Mouse (Mus musculus) lung, postnatal 0 days (tissue): ENCODE results near the gene Ubald1. TPM values are rescaled to one million over a fixed set of nuclear protein-coding genes. Genes with fewer than 3 reads are reported as not detected.

Experiments
- ATAC-seq: fragments of 200-750 bp; cut with Nextera tagmentation; 2 replicates; pipeline ENCODE4 v1.8.0; 2017; ENCODE audit warnings: moderate library complexity
- DNase-seq: peaks from one replicate; pipeline ENCODE4 v3.0.0-alpha.2; 2016; ENCODE audit warnings: low spot score
- H3K27ac ChIP-seq: fragments of 300-500 bp; sonication (generic); 2 replicates; pipeline ENCODE4 v1.5.1; 2014; ENCODE audit warnings: antibody characterized with exemption, mild to moderate bottlenecking, low read length, mixed read lengths
- H3K27me3 ChIP-seq: fragments of 300-500 bp; sonication (generic); replicated peaks from 2 replicates; pipeline ENCODE4 v1.6.1; 2014; ENCODE audit warnings: low read length, mixed read lengths; ENCODE audit not compliant: insufficient read depth
- H3K36me3 ChIP-seq: fragments of 300-500 bp; sonication (generic); 2 replicates; pipeline ENCODE4 v1.6.1; 2014; ENCODE audit warnings: low read length, mixed read lengths; ENCODE audit not compliant: insufficient read depth
- H3K4me1 ChIP-seq: fragments of 300-500 bp; sonication (generic); 2 replicates; pipeline ENCODE4 v1.6.1; 2014; ENCODE audit warnings: antibody characterized with exemption, low read depth, low read length, mixed read lengths; ENCODE audit not compliant: insufficient read depth
- H3K4me2 ChIP-seq: fragments of 300-500 bp; sonication (generic); replicated peaks from 2 replicates; pipeline ENCODE4 v1.6.1; 2014; ENCODE audit warnings: low read depth, mild to moderate bottlenecking, low read length, moderate library complexity, mixed read lengths
- H3K4me3 ChIP-seq: fragments of 300-500 bp; sonication (generic); 2 replicates; pipeline ENCODE4 v1.5.1; 2014; ENCODE audit warnings: low read depth, low read length
- H3K9ac ChIP-seq: fragments of 300-500 bp; sonication (generic); replicated peaks from 2 replicates; pipeline ENCODE4 v1.6.1; 2014; ENCODE audit warnings: low read depth, mild to moderate bottlenecking
- H3K9me3 ChIP-seq: fragments of 300-500 bp; sonication (generic); 2 replicates; pipeline ENCODE4 v1.6.1; 2016; ENCODE audit warnings: low read length, mixed read lengths
- CTCF ChIP-seq: IDR thresholded peaks from 2 replicates; pipeline ENCODE4 v1.5.1; 2016; ENCODE audit warnings: antibody characterized with exemption, mild to moderate bottlenecking
- EP300 ChIP-seq: IDR thresholded peaks from 2 replicates; pipeline ENCODE4 v1.6.1; 2016; ENCODE audit warnings: antibody characterized with exemption, mild to moderate bottlenecking, control low read depth
- WGBS: fragments of 180-500 bp; shearing (Covaris S2); extraction: QIAGEN DNeasy Blood & Tissue Kit; methylation state at CpG from one replicate; pipeline ENCODE4 v1.1.7; 2014; 5-methylcytosine and 5-hydroxymethylcytosine counted together
- polyA plus RNA-seq: library from polyadenylated mRNA; unstranded; fragments of >200 nt; fragmentation: Nextera tagmentation; extraction: Ambion mirVana; gene quantifications from 2 replicates; pipeline ENCODE4 v1.2.1, GENCODE M21; 2015

The Ubald1 gene
- polyA plus RNA-seq, 1 experiment from 2014 or later: 39.5 TPM

DNA sequence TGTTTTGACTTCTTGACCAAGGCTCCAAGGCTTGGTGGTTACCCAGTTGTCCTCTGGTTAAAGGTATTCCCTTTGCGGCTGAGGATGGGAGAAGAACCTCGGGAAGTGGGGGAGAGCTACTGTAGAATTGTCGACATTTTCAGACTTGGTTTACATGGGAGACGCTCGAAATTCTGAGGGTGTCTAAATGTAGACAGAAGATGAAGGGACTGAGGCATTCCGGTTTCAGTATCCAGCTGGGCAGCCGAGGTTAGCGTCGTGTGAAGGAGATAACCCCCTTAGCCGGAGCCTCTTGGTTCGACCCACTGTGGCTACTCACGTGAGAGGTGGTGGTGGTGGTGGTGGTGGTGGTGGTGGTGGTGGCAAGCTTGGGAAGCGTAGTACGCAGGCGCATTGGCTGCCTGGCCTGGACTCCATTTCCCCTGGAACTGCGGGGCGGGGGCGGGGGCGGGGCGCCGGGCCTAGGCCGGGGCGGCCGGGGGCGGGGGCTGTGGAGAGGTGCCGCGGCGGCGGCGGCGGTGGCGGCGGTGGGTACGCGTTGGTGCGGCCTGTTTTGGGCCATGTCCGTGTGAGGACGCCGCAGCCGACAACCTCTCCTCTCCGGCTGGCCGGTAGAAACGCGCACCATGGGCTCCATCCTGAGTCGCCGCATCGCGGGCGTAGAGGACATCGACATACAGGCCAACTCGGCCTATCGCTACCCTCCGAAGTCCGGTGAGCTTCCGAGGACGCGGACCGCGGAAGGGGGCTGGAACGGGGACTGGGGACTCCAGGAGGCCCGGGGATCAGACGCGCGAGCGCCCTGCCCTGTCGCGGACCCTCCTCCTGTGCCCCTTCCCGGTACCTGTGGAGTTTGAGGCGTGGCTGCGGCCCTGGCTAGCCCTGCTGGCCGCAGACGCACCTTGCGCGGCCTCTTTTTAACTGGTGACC, 5.9 kb upstream of the Ubald1 start, which contains the start of gene Mgrn1:
Gene Mgrn1, plus strand, starts transcription at position 490 of the 930 bp plus-strand sequence.
- Histone ChIP-seq H3K4me1 (peaks cover 22% of the 10 kb centered on the region), H3K27me3 (no peaks in the 10 kb centered on the region), H3K27ac (peak within 1 kb of the TSS; percentile 94), H3K9me3 (no peaks in the 10 kb centered on the region), H3K4me3 (peak within 1 kb of the TSS; percentile 76), H3K9ac (peak within 1 kb of the TSS; percentile 91), H3K4me2 (peak within 1 kb of the TSS; percentile 88), H3K36me3 (no peaks in the 10 kb centered on the region)
- DNase-seq: peak; percentile 96
- 2% methylated on average over 64 of the region's 74 CpGs for WGBS
- ATAC-seq: peak; percentile 87
- peak; percentile 6; the same call in 1 of the 2 replicates for TF ChIP-seq CTCF
- TF ChIP-seq EP300: 0 out of 2 replicates have a peak, but pooled peaks have one; percentile 43

DNA sequence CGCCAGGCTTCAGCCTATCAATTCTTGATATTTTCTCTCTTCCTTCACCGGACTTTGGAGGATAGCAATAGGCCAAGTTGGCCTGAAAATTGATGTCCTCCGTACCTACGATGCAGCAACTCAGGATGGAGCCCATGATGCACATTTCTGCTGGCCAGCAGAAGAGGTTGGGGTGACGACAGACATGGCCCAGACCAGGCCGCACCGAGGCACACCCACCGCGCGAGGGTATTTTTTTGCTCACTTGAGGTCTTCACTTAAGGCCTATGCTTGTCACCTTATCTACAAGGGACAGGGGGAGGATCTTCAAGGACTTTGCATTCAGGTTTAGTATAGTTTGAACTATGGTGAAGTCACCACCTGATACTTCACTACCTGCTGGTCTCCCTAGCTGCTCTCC, 4.8 kb upstream of the Ubald1 start:
- no peaks in the 10 kb centered on the region for H3K27me3 ChIP-seq
- no peak overlapping the region for H3K4me3 ChIP-seq
- H3K4me2 ChIP-seq: no peak overlapping the region
- H3K4me1 ChIP-seq: peaks cover 23% of the 10 kb centered on the region
- WGBS: 94% methylated on average over 10 of the region's 10 CpGs
- H3K27ac ChIP-seq: 0 out of 2 replicates have a peak overlapping the region, but pooled peaks have one; percentile 94
- ATAC-seq: no peak
- no peaks in the 10 kb centered on the region for H3K36me3 ChIP-seq
- H3K9me3 ChIP-seq: no peaks in the 10 kb centered on the region
- DNase-seq: no peak
- no peak overlapping the region for H3K9ac ChIP-seq
- no peak for TF ChIP-seq CTCF
- TF ChIP-seq EP300: no peak

DNA sequence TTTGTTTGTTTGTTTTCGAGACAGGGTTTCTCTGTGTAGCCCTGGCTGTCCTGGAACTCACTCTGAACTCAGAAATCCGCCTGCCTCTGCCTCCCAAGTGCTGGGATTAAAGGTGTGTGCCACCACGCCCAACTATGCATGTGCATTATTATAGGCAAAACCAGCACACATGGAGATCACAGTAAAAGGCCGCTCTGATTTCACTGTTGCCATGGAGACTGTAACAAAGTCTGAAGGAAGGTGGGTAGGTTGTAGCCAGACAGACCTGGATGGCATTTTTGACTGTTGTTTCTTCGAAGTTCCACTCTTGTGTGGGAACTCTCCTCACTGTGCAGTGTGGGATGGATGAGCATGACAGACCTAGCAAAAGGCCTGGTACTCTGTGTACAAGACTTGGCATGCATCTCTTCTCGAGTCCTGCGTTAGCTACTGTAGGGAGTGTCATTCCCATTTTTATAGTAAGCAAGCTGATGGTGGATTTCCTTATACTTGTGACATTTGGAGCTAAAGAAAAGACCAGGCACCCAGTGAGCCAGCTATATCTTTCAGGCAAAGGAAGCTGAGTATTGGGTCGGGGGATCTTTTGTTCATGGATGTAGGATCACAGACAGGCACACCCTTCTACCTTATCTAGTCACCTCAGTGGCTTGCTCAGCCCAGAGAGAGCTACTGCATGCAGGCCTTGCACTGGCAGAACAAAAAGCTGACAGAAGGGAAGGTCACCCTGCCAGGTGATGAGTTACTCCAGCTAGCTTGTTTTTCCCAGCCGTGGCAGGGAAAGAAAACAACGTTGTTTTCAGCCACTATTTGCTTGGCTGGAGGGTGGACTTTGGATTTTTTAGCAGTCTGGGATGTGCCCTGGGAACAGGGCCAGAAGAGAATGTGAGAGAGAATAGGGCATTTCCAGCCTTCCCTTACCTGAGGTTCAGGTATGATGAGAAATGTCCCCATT, 1.6 kb upstream of the Ubald1 start:
- ATAC-seq (no peak), DNase-seq (no peak)
- no peak overlapping the region; the same call in 1 of the 2 replicates for H3K4me3 ChIP-seq
- H3K9me3 ChIP-seq: no peaks in the 10 kb centered on the region
- H3K27ac ChIP-seq: peak overlapping the region; percentile 98
- H3K36me3 ChIP-seq: no peaks in the 10 kb centered on the region
- WGBS: 68% methylated on average over 10 of the region's 10 CpGs
- no peaks in the 10 kb centered on the region for H3K27me3 ChIP-seq
- H3K4me2 ChIP-seq: peak overlapping the region; percentile 81
- H3K9ac ChIP-seq: peak overlapping the region; percentile 88; the same call in 1 of the 2 replicates
- no peak for TF ChIP-seq EP300
- H3K4me1 ChIP-seq: peaks cover 17% of the 10 kb centered on the region; the same call in 1 of the 2 replicates

GRCm38 (mm10) chr16:4879708-4880124, 399 bp downstream of the Ubald1 start:
- Histone ChIP-seq H3K4me3 (peak overlapping the region; percentile 93), H3K36me3 (0 out of 2 replicates have a peak, but pooled peaks cover 6% of the 10 kb centered on the region), H3K9me3 (no peaks in the 10 kb centered on the region), H3K9ac (peak overlapping the region; percentile 92), H3K27me3 (no peaks in the 10 kb centered on the region), H3K27ac (peak overlapping the region; percentile 98), H3K4me2 (peak overlapping the region; percentile 86), H3K4me1 (peaks cover 19% of the 10 kb centered on the region; the same call in 1 of the 2 replicates)
- no peak for TF ChIP-seq EP300
- peak; percentile 62 for TF ChIP-seq CTCF
- ATAC-seq (peak; percentile 81), DNase-seq (peak; percentile 97)
- WGBS: under 1% methylated on average over 36 of the region's 40 CpGs

GRCm38 (mm10) chr16:4879101-4879707, 911 bp downstream of the Ubald1 start:
- Histone ChIP-seq H3K4me1 (peaks cover 19% of the 10 kb centered on the region; the same call in 1 of the 2 replicates), H3K4me2 (peak overlapping the region; percentile 86), H3K36me3 (0 out of 2 replicates have a peak, but pooled peaks cover 6% of the 10 kb centered on the region), H3K27me3 (no peaks in the 10 kb centered on the region), H3K27ac (peak overlapping the region; percentile 98), H3K9me3 (no peaks in the 10 kb centered on the region), H3K4me3 (peak overlapping the region; percentile 93), H3K9ac (peak overlapping the region; percentile 92)
- 0% methylated on average over 49 of the region's 54 CpGs for WGBS
- peak; percentile 63 for DNase-seq
- ATAC-seq: peak; percentile 6
- TF ChIP-seq CTCF (no peak), EP300 (no peak)
